Mouse (Mus musculus): Measurements from ENCODE around the gene Zfp428. TPM values are rescaled to one million over a fixed set of nuclear protein-coding genes. Genes with fewer than 3 reads are reported as not detected.

The Zfp428 gene
- polyA plus RNA-seq, 1 experiment from 2014 or later = 75.7 TPM

GRCm38 (mm10) chr7:24537591-24537990, 30.8 kb downstream of the Zfp428 start:
- ATAC-seq (ENCODE audit: insufficient number of reproducible peaks, low FRiP score, low TSS enrichment, low read depth) = no peak

DNA sequence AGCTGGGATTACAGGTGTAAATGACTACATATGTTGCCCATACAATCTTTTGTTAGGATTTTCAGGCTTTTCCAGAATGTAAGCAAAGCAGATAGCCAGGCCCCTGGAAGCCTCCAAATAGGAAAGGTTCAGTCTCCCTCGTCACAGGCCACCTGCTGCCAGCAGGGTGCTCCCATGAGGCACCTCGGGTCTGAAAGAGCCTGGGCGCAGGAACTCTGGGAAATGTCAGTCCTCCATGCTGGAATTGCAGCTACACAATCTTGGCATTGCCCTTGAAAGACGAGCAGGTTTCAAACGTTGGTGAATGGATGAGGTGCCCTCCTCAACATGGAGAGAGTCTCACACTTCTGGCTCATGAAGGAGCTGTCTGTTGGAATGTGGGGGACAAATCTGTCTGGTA, 31.3 kb downstream of the Zfp428 start:
- H3K9ac ChIP-seq (ENCODE audit: low read length) = no peak overlapping the region
- WGBS = 48% methylated on average over 5 of the region's 5 CpGs
- H3K4me1 ChIP-seq (ENCODE audit: control insufficient read depth, insufficient read depth, low read length) = peaks cover 4% of the 10 kb centered on the region; the same call in 1 of the 2 replicates
- peaks cover 6% of the 10 kb centered on the region for H3K36me3 ChIP-seq (ENCODE audit: control insufficient read depth, insufficient read depth, low read length)
- peaks cover 11% of the 10 kb centered on the region for H3K27me3 ChIP-seq (ENCODE audit: control insufficient read depth, insufficient read depth, low read length)
- no peak for DNase-seq (ENCODE audit: low spot score)
- H3K4me3 ChIP-seq (ENCODE audit: low read depth, low read length) = no peak overlapping the region
- no peak overlapping the region for H3K27ac ChIP-seq (replicated peaks; ENCODE audit: low read depth, low read length)
- H3K4me2 ChIP-seq (ENCODE audit: low read depth, severe bottlenecking) = no peak overlapping the region
- ATAC-seq (ENCODE audit: insufficient number of reproducible peaks, low FRiP score, low TSS enrichment, low read depth) = no peak
- no peaks in the 10 kb centered on the region for H3K9me3 ChIP-seq (ENCODE audit: control insufficient read depth, low read length)

More at GRCm38 (mm10) chr7:24537591-24537990, 30.8 kb downstream of the Zfp428 start:
- Histone ChIP-seq H3K4me3 (ENCODE audit: low read depth, low read length) (no peak overlapping the region), H3K36me3 (ENCODE audit: control insufficient read depth, insufficient read depth, low read length) (peaks cover 7% of the 10 kb centered on the region), H3K9ac (ENCODE audit: low read length) (no peak overlapping the region), H3K4me2 (ENCODE audit: low read depth, severe bottlenecking) (no peak overlapping the region), H3K9me3 (ENCODE audit: control insufficient read depth, low read length) (no peaks in the 10 kb centered on the region), H3K27me3 (ENCODE audit: control insufficient read depth, insufficient read depth, low read length) (peaks cover 13% of the 10 kb centered on the region), H3K4me1 (ENCODE audit: control insufficient read depth, insufficient read depth, low read length) (peaks cover 4% of the 10 kb centered on the region; the same call in 1 of the 2 replicates), H3K27ac (replicated peaks; ENCODE audit: low read depth, low read length) (no peak overlapping the region)
- DNase-seq (ENCODE audit: low spot score) = no peak
- WGBS = 78% methylated on average over 5 of the region's 5 CpGs

- WGBS = 84% methylated on average over 5 of the region's 5 CpGs
- Histone ChIP-seq H3K36me3 (ENCODE audit: control insufficient read depth, insufficient read depth, low read length) (peaks cover 2% of the 10 kb centered on the region; the same call in 1 of the 2 replicates), H3K4me1 (ENCODE audit: control insufficient read depth, insufficient read depth, low read length) (peaks cover 4% of the 10 kb centered on the region; the same call in 1 of the 2 replicates), H3K27ac (replicated peaks; ENCODE audit: low read depth, low read length) (no peak overlapping the region), H3K9ac (ENCODE audit: low read length) (no peak overlapping the region), H3K4me2 (ENCODE audit: low read depth, severe bottlenecking) (no peak overlapping the region), H3K27me3 (ENCODE audit: control insufficient read depth, insufficient read depth, low read length) (peaks cover 6% of the 10 kb centered on the region), H3K9me3 (ENCODE audit: control insufficient read depth, low read length) (no peaks in the 10 kb centered on the region), H3K4me3 (ENCODE audit: low read depth, low read length) (no peak overlapping the region)
- no peak for DNase-seq (ENCODE audit: low spot score)
- ATAC-seq (ENCODE audit: insufficient number of reproducible peaks, low FRiP score, low TSS enrichment, low read depth) = no peak
Measured at GRCm38 (mm10) chr7:24538701-24539100, 31.9 kb downstream of the Zfp428 start.

DNA sequence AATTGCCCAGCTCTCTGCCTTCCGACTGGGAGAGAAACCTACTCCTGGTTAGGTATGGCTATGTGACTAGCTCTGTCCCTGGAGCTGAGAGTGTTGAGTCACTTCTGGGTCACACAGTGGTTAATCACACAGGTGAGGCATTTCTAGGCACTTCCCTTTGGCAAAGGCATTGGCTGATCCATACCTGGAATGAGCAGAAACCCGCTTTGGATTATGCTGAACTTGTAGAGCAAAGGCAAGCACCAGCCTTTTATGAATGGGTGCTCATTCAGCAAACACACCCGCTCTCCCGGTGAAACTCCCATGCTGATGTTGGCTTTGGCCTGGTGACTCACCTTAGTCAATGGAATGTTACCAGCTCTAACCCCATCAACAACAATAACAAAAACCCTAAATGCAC, 32.9 kb downstream of the Zfp428 start:
- ATAC-seq (ENCODE audit: insufficient number of reproducible peaks, low FRiP score, low TSS enrichment, low read depth) = no peak
- H3K4me1 ChIP-seq (ENCODE audit: control insufficient read depth, insufficient read depth, low read length) = no peaks in the 10 kb centered on the region

DNA sequence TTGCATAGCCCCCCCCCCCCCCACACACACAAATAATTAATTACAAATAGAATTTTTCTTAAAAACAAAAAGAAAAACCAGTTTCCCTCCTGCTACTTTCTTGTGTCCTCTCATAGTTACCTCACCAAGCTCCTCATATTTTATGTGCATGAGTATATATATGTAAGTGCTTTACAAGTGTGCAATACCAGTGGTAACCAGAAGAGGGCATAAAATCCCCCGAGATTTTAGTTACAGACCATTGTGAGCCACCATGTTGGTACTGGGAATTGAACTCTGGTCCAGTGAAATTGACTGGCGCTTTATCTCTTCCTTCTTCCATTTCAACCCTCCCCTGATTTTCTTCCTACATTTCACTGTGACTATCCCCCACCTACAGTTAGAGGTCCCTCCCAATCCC, 37.7 kb downstream of the Zfp428 start:
- no peak overlapping the region for H3K4me3 ChIP-seq (ENCODE audit: low read depth, low read length)
- ATAC-seq (ENCODE audit: insufficient number of reproducible peaks, low FRiP score, low TSS enrichment, low read depth) (no peak), DNase-seq (ENCODE audit: low spot score) (no peak)
- peaks cover 4% of the 10 kb centered on the region for H3K36me3 ChIP-seq (ENCODE audit: control insufficient read depth, insufficient read depth, low read length)
- no peak overlapping the region for H3K4me2 ChIP-seq (ENCODE audit: low read depth, severe bottlenecking)
- no peaks in the 10 kb centered on the region for H3K27me3 ChIP-seq (ENCODE audit: control insufficient read depth, insufficient read depth, low read length)
- no peaks in the 10 kb centered on the region; the same call in 1 of the 2 replicates for H3K9me3 ChIP-seq (ENCODE audit: control insufficient read depth, low read length)
- 84% methylated on average over 2 of the region's 2 CpGs for WGBS
- no peak overlapping the region for H3K9ac ChIP-seq (ENCODE audit: low read length)
- H3K4me1 ChIP-seq (ENCODE audit: control insufficient read depth, insufficient read depth, low read length) = peaks cover 9% of the 10 kb centered on the region
- no peak overlapping the region for H3K27ac ChIP-seq (replicated peaks; ENCODE audit: low read depth, low read length)

More for the DNA sequence above, 32.9 kb downstream of the Zfp428 start:
- H3K4me3 ChIP-seq (ENCODE audit: low read depth, low read length) = no peak overlapping the region
- WGBS = 94% methylated on average over 4 of the region's 4 CpGs
- no peak overlapping the region for H3K9ac ChIP-seq (ENCODE audit: low read length)
- no peak for DNase-seq (ENCODE audit: low spot score)
- H3K27me3 ChIP-seq (ENCODE audit: control insufficient read depth, insufficient read depth, low read length) = no peaks in the 10 kb centered on the region
- H3K36me3 ChIP-seq (ENCODE audit: control insufficient read depth, insufficient read depth, low read length) = no peaks in the 10 kb centered on the region
- H3K9me3 ChIP-seq (ENCODE audit: control insufficient read depth, low read length) = no peaks in the 10 kb centered on the region; the same call in 1 of the 2 replicates
- H3K27ac ChIP-seq (replicated peaks; ENCODE audit: low read depth, low read length) = no peak overlapping the region
- no peak overlapping the region for H3K4me2 ChIP-seq (ENCODE audit: low read depth, severe bottlenecking)

DNA sequence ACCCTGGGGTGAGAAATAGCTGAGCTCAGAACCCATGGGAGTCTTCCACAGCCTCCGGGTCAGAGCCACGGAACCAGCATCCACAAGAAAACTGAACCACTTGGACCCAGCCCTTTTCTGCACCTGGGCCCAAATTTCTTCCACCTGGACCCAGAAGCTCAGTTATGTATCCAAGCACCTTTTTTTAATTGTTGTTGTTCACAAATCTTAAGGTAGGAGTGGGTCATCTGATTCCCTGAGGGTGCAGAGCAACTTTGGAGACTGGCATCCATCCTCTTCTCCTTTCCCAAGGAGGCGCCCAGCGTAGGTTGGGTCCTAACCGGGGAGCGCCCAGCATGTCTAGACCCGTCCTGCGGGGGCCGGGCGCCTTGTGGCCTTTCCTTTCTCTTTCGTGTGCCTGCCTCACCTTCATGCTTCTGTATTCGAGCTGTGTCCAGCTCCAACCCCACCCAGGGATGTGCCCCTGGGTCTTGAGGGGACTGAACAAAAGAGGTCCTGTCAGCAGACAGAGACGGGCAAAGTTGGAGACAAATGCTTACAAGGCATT, 39.3 kb downstream of the Zfp428 start, which contains the start of the genes Pinlyp and Xrcc1:
Gene Pinlyp, minus strand, starts transcription at position 51 of the 547 bp plus-strand sequence.
Gene Xrcc1, plus strand, starts transcription at position 222 of the 547 bp plus-strand sequence.
- ATAC-seq (ENCODE audit: insufficient number of reproducible peaks, low FRiP score, low TSS enrichment, low read depth) = 0 out of 2 replicates have a peak, but pooled peaks have one; percentile 11
- peak within 1 kb of the TSS; percentile 77 for H3K9ac ChIP-seq (ENCODE audit: low read length)
- DNase-seq (ENCODE audit: low spot score) = peak; percentile 26
- peaks cover 9% of the 10 kb centered on the region for H3K4me1 ChIP-seq (ENCODE audit: control insufficient read depth, insufficient read depth, low read length)
- H3K27me3 ChIP-seq (ENCODE audit: control insufficient read depth, insufficient read depth, low read length) = no peaks in the 10 kb centered on the region
- H3K4me3 ChIP-seq (ENCODE audit: low read depth, low read length) = peak within 1 kb of the TSS; percentile 90
- 0 out of 2 replicates have a peak within 1 kb of the TSS, but pooled peaks have one; percentile 9 for H3K27ac ChIP-seq (replicated peaks; ENCODE audit: low read depth, low read length)
- H3K36me3 ChIP-seq (ENCODE audit: control insufficient read depth, insufficient read depth, low read length) = peaks cover 4% of the 10 kb centered on the region
- no peaks in the 10 kb centered on the region; the same call in 1 of the 2 replicates for H3K9me3 ChIP-seq (ENCODE audit: control insufficient read depth, low read length)
- H3K4me2 ChIP-seq (ENCODE audit: low read depth, severe bottlenecking) = peak within 1 kb of the TSS; percentile 70
- WGBS = 36% methylated on average over 13 of the region's 13 CpGs

- no peaks in the 10 kb centered on the region; the same call in 1 of the 2 replicates for H3K9me3 ChIP-seq (ENCODE audit: control insufficient read depth, low read length)
- no peaks in the 10 kb centered on the region for H3K27me3 ChIP-seq (ENCODE audit: control insufficient read depth, insufficient read depth, low read length)
Measured at GRCm38 (mm10) chr7:24546634-24547389, 40.0 kb downstream of the Zfp428 start.

GRCm38 (mm10) chr7:24547534-24548036, 40.8 kb downstream of the Zfp428 start:
- DNase-seq (ENCODE audit: low spot score) (no peak), ATAC-seq (ENCODE audit: insufficient number of reproducible peaks, low FRiP score, low TSS enrichment, low read depth) (no peak; the same call in 1 of the 2 replicates)
- Histone ChIP-seq H3K4me2 (ENCODE audit: low read depth, severe bottlenecking) (peak overlapping the region; percentile 70), H3K4me1 (ENCODE audit: control insufficient read depth, insufficient read depth, low read length) (peaks cover 9% of the 10 kb centered on the region), H3K36me3 (ENCODE audit: control insufficient read depth, insufficient read depth, low read length) (peaks cover 7% of the 10 kb centered on the region), H3K9ac (ENCODE audit: low read length) (peak overlapping the region; percentile 77), H3K4me3 (ENCODE audit: low read depth, low read length) (peak overlapping the region; percentile 90), H3K27ac (replicated peaks; ENCODE audit: low read depth, low read length) (no peak overlapping the region), H3K27me3 (ENCODE audit: control insufficient read depth, insufficient read depth, low read length) (no peaks in the 10 kb centered on the region), H3K9me3 (ENCODE audit: control insufficient read depth, low read length) (no peaks in the 10 kb centered on the region; the same call in 1 of the 2 replicates)
- WGBS = 36% methylated on average over 13 of the region's 13 CpGs

More at GRCm38 (mm10) chr7:24546634-24547389, 40.0 kb downstream of the Zfp428 start:
- H3K36me3 ChIP-seq (ENCODE audit: control insufficient read depth, insufficient read depth, low read length) = peaks cover 4% of the 10 kb centered on the region
- H3K4me2 ChIP-seq (ENCODE audit: low read depth, severe bottlenecking) = peak overlapping the region; percentile 70
- peaks cover 9% of the 10 kb centered on the region for H3K4me1 ChIP-seq (ENCODE audit: control insufficient read depth, insufficient read depth, low read length)
- DNase-seq (ENCODE audit: low spot score) = peak; percentile 100
- under 1% methylated on average over 57 of the region's 57 CpGs for WGBS
- ATAC-seq (ENCODE audit: insufficient number of reproducible peaks, low FRiP score, low TSS enrichment, low read depth) = peak; percentile 97
- H3K9ac ChIP-seq (ENCODE audit: low read length) = peak overlapping the region; percentile 77
- H3K27ac ChIP-seq (replicated peaks; ENCODE audit: low read depth, low read length) = 0 out of 2 replicates have a peak overlapping the region, but pooled peaks have one; percentile 9
- peak overlapping the region; percentile 90 for H3K4me3 ChIP-seq (ENCODE audit: low read depth, low read length)
